Mouse (Mus musculus): ENCODE data around the gene Srl. TPM values are rescaled to one million over a fixed set of nuclear protein-coding genes. Genes with fewer than 3 reads are reported as not detected.
A peak's percentile ranks its signal among the peaks of the same experiment; 100 is the strongest.

The Srl gene
- polyA plus RNA-seq, 1 experiment from 2014 or later = 3.1 TPM

DNA sequence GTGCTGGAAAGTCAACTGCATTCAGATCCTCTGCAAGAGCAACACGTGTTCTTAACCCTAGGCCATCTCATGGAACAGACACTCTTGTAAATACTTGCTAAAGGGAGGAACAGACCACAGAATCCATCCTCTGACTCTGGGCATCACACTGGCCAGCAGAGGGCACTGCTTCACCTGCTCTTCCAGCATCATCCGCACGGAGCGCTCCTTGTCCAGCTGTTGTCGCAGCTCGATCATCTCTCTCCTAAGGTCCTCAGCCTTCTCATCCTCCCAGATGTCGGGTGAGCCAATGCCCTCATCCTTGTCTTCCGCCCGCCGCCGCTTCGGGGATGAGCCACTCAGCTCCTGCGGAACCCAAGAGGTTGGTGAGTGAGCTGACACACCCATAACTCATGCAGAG lies 9.4 kb upstream of the Srl start:
- H3K4me3 ChIP-seq (ENCODE audit: low read depth, low read length) = no peak overlapping the region
- peaks cover 2% of the 10 kb centered on the region; the same call in 1 of the 2 replicates for H3K36me3 ChIP-seq (ENCODE audit: control insufficient read depth, insufficient read depth, low read length)
- no peak overlapping the region for H3K27ac ChIP-seq (replicated peaks)
- ATAC-seq (ENCODE audit: low FRiP score, low TSS enrichment) (peak; percentile 46), DNase-seq (ENCODE audit: low spot score) (peak; percentile 78)
- TF ChIP-seq EP300 (optimal IDR thresholded peaks at IDR 0.05) (no peak), CTCF (IDR thresholded peaks at IDR 0.05; ENCODE audit: low read depth) (peak; percentile 99)
- peaks cover 5% of the 10 kb centered on the region for H3K4me1 ChIP-seq (replicated peaks; ENCODE audit: control insufficient read depth, insufficient read depth)
- no peaks in the 10 kb centered on the region for H3K27me3 ChIP-seq (ENCODE audit: control insufficient read depth, insufficient read depth, low read length)
- WGBS = 30% methylated on average over 13 of the region's 13 CpGs
- no peak overlapping the region for H3K9ac ChIP-seq (ENCODE audit: low read length)
- H3K9me3 ChIP-seq (ENCODE audit: control insufficient read depth, low read length) = no peaks in the 10 kb centered on the region
- no peak overlapping the region for H3K4me2 ChIP-seq (replicated peaks; ENCODE audit: low read depth)

- WGBS = 74% methylated on average over 18 of the region's 18 CpGs
- H3K4me1 ChIP-seq (replicated peaks; ENCODE audit: control insufficient read depth, insufficient read depth) = peaks cover 5% of the 10 kb centered on the region
- peak; percentile 77 for DNase-seq (ENCODE audit: low spot score)
- no peak overlapping the region for H3K27ac ChIP-seq (replicated peaks)
- H3K9ac ChIP-seq (ENCODE audit: low read length) = no peak overlapping the region
- no peaks in the 10 kb centered on the region for H3K27me3 ChIP-seq (ENCODE audit: control insufficient read depth, insufficient read depth, low read length)
- H3K4me2 ChIP-seq (replicated peaks; ENCODE audit: low read depth) = no peak overlapping the region
- H3K9me3 ChIP-seq (ENCODE audit: control insufficient read depth, low read length) = no peaks in the 10 kb centered on the region
- TF ChIP-seq EP300 (optimal IDR thresholded peaks at IDR 0.05) (no peak), CTCF (IDR thresholded peaks at IDR 0.05; ENCODE audit: low read depth) (peak; percentile 60)
- ATAC-seq (ENCODE audit: low FRiP score, low TSS enrichment) = peak; percentile 70
- H3K4me3 ChIP-seq (ENCODE audit: low read depth, low read length) = no peak overlapping the region
- H3K36me3 ChIP-seq (ENCODE audit: control insufficient read depth, insufficient read depth, low read length) = peaks cover 6% of the 10 kb centered on the region
Measured at GRCm38 (mm10) chr16:4548953-4549688, 7.5 kb upstream of the Srl start.

GRCm38 (mm10) chr16:4547611-4548010 lies 6.0 kb upstream of the Srl start:
- no peak overlapping the region for H3K4me2 ChIP-seq (replicated peaks; ENCODE audit: low read depth)
- no peak for DNase-seq (ENCODE audit: low spot score)
- WGBS = 85% methylated on average over 5 of the region's 5 CpGs
- no peak overlapping the region for H3K27ac ChIP-seq (replicated peaks)
- H3K9me3 ChIP-seq (ENCODE audit: control insufficient read depth, low read length) = no peaks in the 10 kb centered on the region
- no peak for ATAC-seq (ENCODE audit: low FRiP score, low TSS enrichment)
- H3K4me1 ChIP-seq (replicated peaks; ENCODE audit: control insufficient read depth, insufficient read depth) = no peaks in the 10 kb centered on the region
- no peak overlapping the region for H3K4me3 ChIP-seq (ENCODE audit: low read depth, low read length)
- no peaks in the 10 kb centered on the region for H3K27me3 ChIP-seq (ENCODE audit: control insufficient read depth, insufficient read depth, low read length)
- H3K9ac ChIP-seq (ENCODE audit: low read length) = no peak overlapping the region
- TF ChIP-seq EP300 (optimal IDR thresholded peaks at IDR 0.05) = no peak
- TF ChIP-seq CTCF (IDR thresholded peaks at IDR 0.05; ENCODE audit: low read depth) = no peak
- peaks cover 6% of the 10 kb centered on the region for H3K36me3 ChIP-seq (ENCODE audit: control insufficient read depth, insufficient read depth, low read length)

DNA sequence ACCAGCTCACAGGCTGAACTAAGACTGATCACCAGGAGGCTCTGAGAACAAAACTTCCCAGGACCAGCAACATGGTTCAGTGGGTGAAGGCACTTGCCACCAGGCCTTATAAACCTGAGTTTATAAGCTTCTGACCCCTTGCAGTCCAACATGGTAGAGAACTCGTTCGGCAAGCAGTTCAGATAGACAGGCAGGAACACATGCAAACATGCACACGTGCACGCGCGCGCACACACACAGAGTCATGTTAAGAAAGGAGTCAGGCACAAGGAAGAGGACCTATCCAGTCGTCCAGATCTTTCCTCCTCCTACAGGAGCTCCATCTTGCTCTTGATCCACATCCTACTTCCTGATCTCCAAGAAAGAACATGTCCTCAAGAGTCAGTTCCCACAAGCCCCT lies 5.2 kb upstream of the Srl start:
- no peak for DNase-seq (ENCODE audit: low spot score)
- H3K9ac ChIP-seq (ENCODE audit: low read length) = no peak overlapping the region
- 88% methylated on average over 8 of the region's 8 CpGs for WGBS
- no peaks in the 10 kb centered on the region for H3K9me3 ChIP-seq (ENCODE audit: control insufficient read depth, low read length)
- H3K36me3 ChIP-seq (ENCODE audit: control insufficient read depth, insufficient read depth, low read length) = peaks cover 6% of the 10 kb centered on the region
- no peak overlapping the region for H3K27ac ChIP-seq (replicated peaks)
- H3K4me3 ChIP-seq (ENCODE audit: low read depth, low read length) = no peak overlapping the region
- no peak for TF ChIP-seq EP300 (optimal IDR thresholded peaks at IDR 0.05)
- TF ChIP-seq CTCF (IDR thresholded peaks at IDR 0.05; ENCODE audit: low read depth) = no peak
- no peaks in the 10 kb centered on the region for H3K4me1 ChIP-seq (replicated peaks; ENCODE audit: control insufficient read depth, insufficient read depth)
- no peaks in the 10 kb centered on the region for H3K27me3 ChIP-seq (ENCODE audit: control insufficient read depth, insufficient read depth, low read length)
- H3K4me2 ChIP-seq (replicated peaks; ENCODE audit: low read depth) = no peak overlapping the region
- ATAC-seq (ENCODE audit: low FRiP score, low TSS enrichment) = no peak

DNA sequence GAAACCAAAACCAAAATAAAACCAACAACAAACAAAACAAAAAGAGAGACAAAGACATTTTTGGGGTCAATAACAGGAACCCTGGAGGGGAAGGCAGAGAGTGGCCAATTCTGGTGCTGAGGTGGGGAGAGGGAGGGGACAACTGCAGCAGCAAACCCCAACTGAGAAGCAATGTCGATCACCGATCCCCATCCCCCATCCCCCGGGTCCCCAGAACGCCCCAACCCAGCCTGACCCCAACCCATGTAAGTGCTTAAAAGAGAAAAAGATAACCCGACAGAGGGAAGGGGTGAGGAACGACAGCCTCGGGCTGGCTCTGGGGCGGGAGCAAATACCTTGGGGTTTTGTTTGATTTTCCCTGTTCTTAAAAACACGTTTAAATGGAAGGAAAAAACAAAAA lies 3.2 kb upstream of the Srl start:
- H3K27ac ChIP-seq (replicated peaks) = no peak overlapping the region
- no peaks in the 10 kb centered on the region for H3K9me3 ChIP-seq (ENCODE audit: control insufficient read depth, low read length)
- TF ChIP-seq EP300 (optimal IDR thresholded peaks at IDR 0.05) (no peak), CTCF (IDR thresholded peaks at IDR 0.05; ENCODE audit: low read depth) (no peak)
- H3K4me1 ChIP-seq (replicated peaks; ENCODE audit: control insufficient read depth, insufficient read depth) = no peaks in the 10 kb centered on the region
- H3K27me3 ChIP-seq (ENCODE audit: control insufficient read depth, insufficient read depth, low read length) = no peaks in the 10 kb centered on the region
- no peak overlapping the region for H3K9ac ChIP-seq (ENCODE audit: low read length)
- DNase-seq (ENCODE audit: low spot score) (no peak), ATAC-seq (ENCODE audit: low FRiP score, low TSS enrichment) (no peak)
- no peak overlapping the region for H3K4me3 ChIP-seq (ENCODE audit: low read depth, low read length)
- no peak overlapping the region for H3K4me2 ChIP-seq (replicated peaks; ENCODE audit: low read depth)
- 63% methylated on average over 9 of the region's 9 CpGs for WGBS
- H3K36me3 ChIP-seq (ENCODE audit: control insufficient read depth, insufficient read depth, low read length) = peaks cover 6% of the 10 kb centered on the region

DNA sequence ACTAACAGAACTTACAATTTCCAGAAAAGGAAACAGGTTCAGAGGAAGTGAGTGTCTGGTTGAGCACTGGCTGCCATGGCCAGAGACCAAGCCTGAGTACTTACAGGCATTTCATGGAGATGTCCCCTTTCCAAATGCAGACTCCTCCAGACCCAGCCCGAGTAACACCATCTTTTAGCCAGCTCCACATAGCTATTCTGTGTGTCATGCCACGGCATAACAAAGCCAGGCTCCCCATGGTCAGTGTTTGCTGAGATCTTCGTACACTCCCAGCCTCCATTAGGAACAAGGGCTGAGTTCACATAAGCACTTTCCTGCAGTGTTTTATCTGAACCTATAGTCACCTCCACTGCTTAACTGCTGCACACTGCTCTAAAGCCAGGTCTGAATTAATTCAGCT lies 1.6 kb upstream of the Srl start:
- Histone ChIP-seq H3K4me1 (replicated peaks; ENCODE audit: control insufficient read depth, insufficient read depth) (no peaks in the 10 kb centered on the region), H3K4me2 (replicated peaks; ENCODE audit: low read depth) (no peak overlapping the region), H3K9me3 (ENCODE audit: control insufficient read depth, low read length) (no peaks in the 10 kb centered on the region), H3K36me3 (ENCODE audit: control insufficient read depth, insufficient read depth, low read length) (peaks cover 6% of the 10 kb centered on the region), H3K4me3 (ENCODE audit: low read depth, low read length) (no peak overlapping the region), H3K27ac (replicated peaks) (no peak overlapping the region), H3K27me3 (ENCODE audit: control insufficient read depth, insufficient read depth, low read length) (no peaks in the 10 kb centered on the region), H3K9ac (ENCODE audit: low read length) (0 out of 2 replicates have a peak overlapping the region, but pooled peaks have one; percentile 13)
- ATAC-seq (ENCODE audit: low FRiP score, low TSS enrichment) = no peak
- DNase-seq (ENCODE audit: low spot score) = no peak
- 42% methylated on average over 3 of the region's 3 CpGs for WGBS
- TF ChIP-seq EP300 (optimal IDR thresholded peaks at IDR 0.05) (no peak), CTCF (IDR thresholded peaks at IDR 0.05; ENCODE audit: low read depth) (no peak)

Measured in stomach, postnatal 0 days (tissue).